Mouse (Mus musculus) spleen, adult 12 weeks (tissue): ENCODE measurements at regions not wholly inside any gene's neighbourhood (a gene's known extent, or its start where the extent isn't known, plus 50 kb on each side); places are given as distances from the start of the nearest gene placed in this dataset.
"Not testable (repeated sequence)": the region's sequence is repeated elsewhere in the genome, so short reads cannot be mapped to it uniquely, and the experiment has no call there.

Source experiments
- DNase-seq: peaks from one replicate; pipeline ENCODE4 v3.0.0; 2022; ENCODE audit warnings: low spot score

GRCm38 (mm10) chr12:74825664-74826063, 351.5 kb downstream of the Kcnh5 start:
- DNase-seq = no peak

- no peak for DNase-seq
Measured at GRCm38 (mm10) chr12:74824735-74825494, 352.2 kb downstream of the Kcnh5 start.

GRCm38 (mm10) chr12:74816181-74816580, 361.0 kb downstream of the Kcnh5 start:
- not testable (repeated sequence) for DNase-seq

GRCm38 (mm10) chr12:74808571-74808970, 368.6 kb downstream of the Kcnh5 start:
- not testable (repeated sequence) for DNase-seq

GRCm38 (mm10) chr12:74807926-74808325, 369.2 kb downstream of the Kcnh5 start:
- not testable (repeated sequence) for DNase-seq

- DNase-seq = peak; percentile 9
Measured at GRCm38 (mm10) chr12:74803740-74804512, 373.2 kb downstream of the Kcnh5 start.

GRCm38 (mm10) chr12:74792036-74792435, 385.1 kb downstream of the Kcnh5 start:
- no peak for DNase-seq

- DNase-seq = no peak
Measured at GRCm38 (mm10) chr12:74762284-74762683, 414.8 kb downstream of the Kcnh5 start.

- no peak for DNase-seq
Measured at GRCm38 (mm10) chr12:74745051-74745450, 428.9 kb upstream of the Gm11042 start.

GRCm38 (mm10) chr12:74728866-74729265, 412.7 kb upstream of the Gm11042 start:
- DNase-seq = no peak

GRCm38 (mm10) chr12:74679149-74679548, 363.0 kb upstream of the Gm11042 start:
- no peak for DNase-seq

GRCm38 (mm10) chr12:74677835-74678234, 361.6 kb upstream of the Gm11042 start:
- DNase-seq = no peak

- no peak for DNase-seq
Measured at GRCm38 (mm10) chr12:74658406-74658805, 342.2 kb upstream of the Gm11042 start.

- DNase-seq = no peak
Measured at GRCm38 (mm10) chr12:74657036-74657648, 340.9 kb upstream of the Gm11042 start.

GRCm38 (mm10) chr12:74651256-74651655, 335.1 kb upstream of the Gm11042 start:
- no peak for DNase-seq

GRCm38 (mm10) chr12:74632827-74633226, 316.6 kb upstream of the Gm11042 start:
- no peak for DNase-seq

- no peak for DNase-seq
Measured at GRCm38 (mm10) chr12:74595208-74595607, 279.0 kb upstream of the Gm11042 start.

- no peak for DNase-seq
Measured at GRCm38 (mm10) chr12:74554599-74554998, 238.4 kb upstream of the Gm11042 start.

GRCm38 (mm10) chr12:74544172-74544571, 228.0 kb upstream of the Gm11042 start:
- DNase-seq = no peak

GRCm38 (mm10) chr12:74534882-74535281, 218.7 kb upstream of the Gm11042 start:
- DNase-seq = no peak

- no peak for DNase-seq
Measured at GRCm38 (mm10) chr12:74528983-74529566, 212.9 kb upstream of the Gm11042 start.

GRCm38 (mm10) chr12:74527190-74527621, 211.0 kb upstream of the Gm11042 start:
- no peak for DNase-seq
